Mouse (Mus musculus) hindbrain, embryonic 10.5 days (tissue): Measurements from ENCODE around the gene Zfp51. TPM values are rescaled to one million over a fixed set of nuclear protein-coding genes. Genes with fewer than 3 reads are reported as not detected.
"Not testable (repeated sequence)": the region's sequence is repeated elsewhere in the genome, so short reads cannot be mapped to it uniquely, and the experiment has no call there.

ENCODE experiments used
- DNase-seq: peaks from one replicate; pipeline ENCODE4 v3.0.0-alpha.2; 2017; ENCODE audit warnings: low spot score
- H3K27ac ChIP-seq: fragments of 300-500 bp; sonication (generic); 2 replicates; pipeline ENCODE4 v1.5.1; 2016; ENCODE audit warnings: mild to moderate bottlenecking, moderate library complexity
- H3K27me3 ChIP-seq: fragments of 300-500 bp; sonication (generic); 2 replicates; pipeline ENCODE4 v1.6.1; 2016; ENCODE audit warnings: mild to moderate bottlenecking; ENCODE audit not compliant: poor library complexity, insufficient read depth, severe bottlenecking
- H3K36me3 ChIP-seq: fragments of 300-500 bp; sonication (generic); 2 replicates; pipeline ENCODE4 v1.6.1; 2016; ENCODE audit warnings: mild to moderate bottlenecking, moderate library complexity
- H3K4me1 ChIP-seq: fragments of 300-500 bp; sonication (generic); replicated peaks from 2 replicates; pipeline ENCODE4 v1.6.1; 2016; ENCODE audit warnings: mild to moderate bottlenecking
- H3K4me3 ChIP-seq: fragments of 300-500 bp; sonication (generic); 2 replicates; pipeline ENCODE4 v1.5.1; 2016; ENCODE audit warnings: mild to moderate bottlenecking, moderate library complexity
- H3K9me3 ChIP-seq: fragments of 300-500 bp; sonication (generic); 2 replicates; pipeline ENCODE4 v1.6.1; 2016; ENCODE audit warnings: mild to moderate bottlenecking, moderate library complexity
- WGBS: fragments of 180-500 bp; shearing (Covaris S2); methylation state at CpG from one replicate; pipeline ENCODE4 v1.1.7; 2016; 5-methylcytosine and 5-hydroxymethylcytosine counted together
- polyA plus RNA-seq: library from polyadenylated mRNA; unstranded; fragments of >200 nt; fragmentation: Nextera tagmentation; extraction: Ambion mirVana; gene quantifications from 2 replicates; pipeline ENCODE4 v1.2.1, GENCODE M21; 2016

Zfp51 gene
- polyA plus RNA-seq = 11.6 and 14.9 TPM in 2 replicates

DNA sequence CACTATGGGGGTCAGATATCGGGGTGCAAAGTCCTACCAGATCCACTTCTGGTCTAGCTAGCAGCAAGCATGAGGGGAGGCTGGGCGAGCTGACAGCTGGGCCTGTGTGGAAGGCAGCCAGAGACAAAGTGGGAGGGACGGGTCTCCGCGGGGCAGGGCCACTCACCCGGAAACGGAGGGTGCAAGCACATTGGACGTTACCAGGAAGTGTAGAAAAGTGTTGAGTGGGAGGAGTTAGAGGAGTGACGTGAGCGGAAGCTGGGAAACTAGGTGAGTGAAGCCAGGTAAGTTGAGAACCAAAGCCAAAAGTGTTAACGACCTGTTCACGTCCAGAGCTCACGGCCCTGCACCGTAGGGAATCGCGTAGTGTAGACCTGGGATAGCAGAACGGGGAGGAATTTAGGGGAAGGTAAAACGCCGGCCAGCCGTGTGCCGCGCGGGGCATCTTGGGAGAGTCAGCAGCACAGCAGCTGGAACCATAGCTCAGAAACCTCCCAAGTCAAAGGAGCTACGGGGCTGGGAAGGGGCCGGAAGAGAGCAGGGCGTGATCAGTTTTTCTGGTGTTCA lies at the start of gene Zfp51:
Gene Zfp51 (plus strand): TSS at position 237 of the 567 bp plus-strand sequence.
- Histone ChIP-seq H3K9me3 (no peaks in the 10 kb centered on the region), H3K4me1 (peaks cover 7% of the 10 kb centered on the region), H3K27me3 (no peaks in the 10 kb centered on the region), H3K4me3 (peak within 1 kb of the TSS; percentile 63), H3K36me3 (peaks cover 5% of the 10 kb centered on the region; the same call in 1 of the 2 replicates), H3K27ac (peak within 1 kb of the TSS; percentile 87)
- peak; percentile 90 for DNase-seq
- under 1% methylated on average over 26 of the region's 26 CpGs for WGBS

- no peaks in the 10 kb centered on the region for H3K9me3 ChIP-seq
- no peaks in the 10 kb centered on the region for H3K27me3 ChIP-seq
- H3K4me1 ChIP-seq = peaks cover 7% of the 10 kb centered on the region
- WGBS = under 1% methylated on average over 22 of the region's 22 CpGs
- H3K27ac ChIP-seq = peak within 1 kb of the TSS; percentile 80
- DNase-seq = peak; percentile 62
- no peaks in the 10 kb centered on the region for H3K36me3 ChIP-seq
- peak within 1 kb of the TSS; percentile 63 for H3K4me3 ChIP-seq
Measured at GRCm38 (mm10) chr17:21422664-21423599, 27.2 kb upstream of the Zfp51 start, which contains the start of gene Zfp54. Gene Zfp54, plus strand, starts transcription at chr17:21423227.

DNA sequence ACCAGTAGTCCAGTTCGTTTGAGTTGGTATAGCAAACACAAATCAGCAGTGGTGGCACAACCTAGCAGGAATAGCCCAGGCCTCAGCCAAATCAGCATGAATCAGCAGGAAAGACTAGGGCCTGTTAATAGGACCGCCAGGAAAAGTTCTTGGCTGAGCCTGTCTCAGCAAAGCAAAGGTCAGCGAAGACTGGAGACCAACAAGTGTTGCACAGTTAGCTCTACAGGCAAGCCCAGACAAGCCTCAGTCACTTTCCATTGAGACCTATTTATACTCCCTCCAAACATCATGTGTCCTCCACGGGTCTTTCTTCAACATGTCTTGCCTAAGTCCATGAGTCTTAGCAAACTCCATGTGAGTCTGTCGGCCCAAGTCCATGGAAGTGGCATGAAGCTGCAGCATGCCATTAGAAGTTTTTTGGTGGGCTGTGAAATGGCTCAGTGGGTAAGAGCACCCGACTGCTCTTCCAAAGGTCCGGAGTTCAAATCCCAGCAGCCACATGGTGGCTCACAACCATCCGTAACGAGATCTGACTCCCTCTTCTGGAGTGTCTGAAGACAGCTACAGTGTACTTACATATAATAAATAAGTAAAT lies 11.3 kb upstream of the Zfp51 start:
- not testable (repeated sequence) for H3K27ac ChIP-seq, H3K4me1 ChIP-seq, H3K4me3 ChIP-seq, DNase-seq, H3K9me3 ChIP-seq, H3K27me3 ChIP-seq, H3K36me3 ChIP-seq
- WGBS = 86% methylated on average over 9 of the region's 9 CpGs

- 0% methylated on average over 3 of the region's 3 CpGs for WGBS
- H3K9me3 ChIP-seq = no peaks in the 10 kb centered on the region
- H3K27ac ChIP-seq = peak overlapping the region; percentile 87
- peak; percentile 56 for DNase-seq
- H3K4me3 ChIP-seq = peak overlapping the region; percentile 63
- peaks cover 5% of the 10 kb centered on the region; the same call in 1 of the 2 replicates for H3K36me3 ChIP-seq
- no peaks in the 10 kb centered on the region for H3K27me3 ChIP-seq
- peaks cover 7% of the 10 kb centered on the region for H3K4me1 ChIP-seq
Measured at GRCm38 (mm10) chr17:21449669-21450068, 505 bp upstream of the Zfp51 start.

DNA sequence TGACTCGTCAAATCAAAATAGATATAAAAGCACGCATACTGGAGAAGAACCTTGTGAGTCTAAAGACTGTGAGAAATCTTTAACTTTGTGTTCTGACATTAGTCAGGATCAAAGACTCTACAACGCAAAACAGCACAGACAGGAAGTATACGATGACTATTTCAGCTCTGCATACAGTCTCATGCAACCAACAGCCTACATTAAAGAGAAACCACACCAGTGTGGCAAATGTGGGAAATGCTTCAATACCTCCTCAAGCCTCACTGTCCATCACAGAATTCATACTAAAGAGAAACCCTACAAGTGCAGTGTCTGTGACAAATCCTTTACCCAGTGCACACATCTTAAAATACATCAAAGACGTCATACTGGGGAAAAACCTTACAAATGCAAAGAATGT lies 13.4 kb downstream of the Zfp51 start:
- no peaks in the 10 kb centered on the region for H3K9me3 ChIP-seq
- H3K36me3 ChIP-seq = peaks cover 67% of the 10 kb centered on the region
- H3K4me1 ChIP-seq = no peaks in the 10 kb centered on the region
- H3K27ac ChIP-seq = no peak overlapping the region
- WGBS = 88% methylated on average over 5 of the region's 5 CpGs
- no peak for DNase-seq
- no peaks in the 10 kb centered on the region for H3K27me3 ChIP-seq
- no peak overlapping the region for H3K4me3 ChIP-seq

DNA sequence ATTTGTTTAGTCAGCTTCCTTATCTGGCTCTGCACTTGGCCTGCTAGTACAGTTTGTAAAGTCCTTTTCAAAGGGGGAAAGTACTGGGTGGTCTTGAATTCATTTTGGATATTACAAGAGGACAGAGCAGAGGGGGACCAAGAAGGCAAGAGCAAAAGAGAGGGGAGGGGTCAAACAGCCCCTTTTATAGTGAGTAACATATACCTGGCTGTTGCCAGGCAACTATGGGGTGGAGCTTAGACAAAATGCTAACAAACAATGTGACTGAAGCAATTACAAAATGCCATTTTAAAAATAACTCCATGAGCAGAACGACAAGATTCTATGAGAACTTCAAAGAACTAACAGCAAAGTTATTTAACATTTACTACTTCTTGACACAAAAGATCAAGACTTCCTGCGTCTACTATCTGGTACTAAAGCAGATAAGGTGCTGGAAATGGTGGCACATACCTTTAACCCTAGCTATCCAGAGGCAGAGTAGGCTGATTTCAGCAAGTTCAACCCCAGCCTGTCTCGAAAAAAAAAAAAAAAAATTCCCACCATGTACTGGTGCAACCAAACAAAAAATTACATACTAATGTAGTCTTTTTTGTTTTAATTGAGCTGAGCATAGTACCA lies 22.0 kb downstream of the Zfp51 start:
- no peaks in the 10 kb centered on the region for H3K9me3 ChIP-seq
- no peak for DNase-seq
- H3K36me3 ChIP-seq = no peaks in the 10 kb centered on the region
- no peak overlapping the region for H3K27ac ChIP-seq
- WGBS = 81% methylated on average over 3 of the region's 3 CpGs
- no peak overlapping the region for H3K4me3 ChIP-seq
- peaks cover 15% of the 10 kb centered on the region for H3K4me1 ChIP-seq
- no peaks in the 10 kb centered on the region for H3K27me3 ChIP-seq

- H3K4me3 ChIP-seq = 0 out of 2 replicates have a peak overlapping the region, but pooled peaks have one; percentile 4
- no peak overlapping the region for H3K27ac ChIP-seq
- peaks cover 15% of the 10 kb centered on the region for H3K4me1 ChIP-seq
- DNase-seq = no peak
- no peaks in the 10 kb centered on the region for H3K9me3 ChIP-seq
- H3K36me3 ChIP-seq = no peaks in the 10 kb centered on the region
- 61% methylated on average over 2 of the region's 2 CpGs for WGBS
- no peaks in the 10 kb centered on the region for H3K27me3 ChIP-seq
Measured at GRCm38 (mm10) chr17:21472653-21473307, 22.6 kb downstream of the Zfp51 start.

DNA sequence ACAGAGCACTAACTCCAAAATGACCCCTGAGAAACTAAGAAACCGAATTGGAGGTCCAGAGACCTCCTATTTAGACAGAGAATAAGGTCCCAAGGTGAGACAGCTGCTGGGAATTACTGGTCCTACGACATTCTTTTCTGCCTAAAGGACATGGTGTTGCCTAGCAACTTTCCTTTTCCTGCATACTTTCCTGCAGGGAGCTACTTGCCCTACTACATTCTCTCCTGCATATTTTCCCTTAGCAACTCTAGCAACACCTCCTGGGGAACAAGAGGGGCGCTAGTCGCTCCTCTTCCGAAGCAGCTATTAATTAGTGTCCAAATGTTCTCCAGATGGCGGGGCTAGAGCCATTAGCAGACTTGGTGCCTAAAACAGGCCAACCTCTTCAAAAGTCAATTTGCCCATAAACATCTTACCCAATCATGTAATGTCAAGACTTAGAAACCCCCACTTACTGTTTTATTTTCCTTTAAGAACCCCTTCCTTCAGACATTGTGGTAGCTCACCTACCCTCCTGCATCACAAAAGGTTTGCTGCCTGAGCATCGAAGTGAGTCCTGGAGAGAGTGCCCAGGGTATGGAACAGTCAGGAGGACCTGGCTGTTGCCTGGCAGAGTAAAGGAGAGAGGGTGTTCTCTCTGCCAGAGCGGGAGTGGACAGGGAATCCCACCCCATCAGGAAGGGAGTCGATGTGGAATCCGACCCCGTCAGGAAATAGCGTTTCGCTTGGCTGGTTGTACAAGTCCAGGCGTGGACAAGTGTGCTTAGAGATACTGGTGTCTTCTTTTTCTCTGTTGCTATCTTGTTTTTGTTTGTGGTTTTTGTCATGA lies 23.4 kb downstream of the Zfp51 start:
- peak; percentile 30 for DNase-seq
- no peaks in the 10 kb centered on the region for H3K9me3 ChIP-seq
- WGBS = 26% methylated on average over 14 of the region's 14 CpGs
- peaks cover 15% of the 10 kb centered on the region for H3K4me1 ChIP-seq
- no peaks in the 10 kb centered on the region for H3K36me3 ChIP-seq
- H3K4me3 ChIP-seq = 0 out of 2 replicates have a peak overlapping the region, but pooled peaks have one; percentile 4
- H3K27ac ChIP-seq = 0 out of 2 replicates have a peak overlapping the region, but pooled peaks have one; percentile 53
- no peaks in the 10 kb centered on the region for H3K27me3 ChIP-seq

DNA sequence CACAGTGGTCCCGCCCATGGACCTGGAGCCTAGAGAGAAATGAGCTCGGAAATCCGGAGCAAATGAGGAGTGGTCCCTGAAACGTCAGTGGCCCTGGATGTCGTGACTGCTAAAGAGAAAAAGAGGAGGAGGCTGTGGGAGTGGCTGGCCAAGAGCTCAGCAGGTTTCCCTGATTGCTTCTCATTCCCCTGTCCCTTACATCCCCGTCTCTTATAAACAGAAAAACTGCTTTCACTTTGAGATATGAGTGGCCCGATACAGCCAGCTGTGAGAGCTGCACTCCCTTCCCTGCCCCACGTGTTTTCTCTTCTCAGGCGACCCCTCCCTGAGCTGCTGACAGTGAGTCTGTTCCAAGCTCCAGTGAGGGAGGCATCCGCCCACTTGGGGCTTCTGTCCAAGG lies 24.6 kb downstream of the Zfp51 start:
- DNase-seq, H3K27ac ChIP-seq, H3K27me3 ChIP-seq, H3K9me3 ChIP-seq, H3K4me3 ChIP-seq, H3K36me3 ChIP-seq: not testable (repeated sequence)
- WGBS = 31% methylated on average over 10 of the region's 10 CpGs
- H3K4me1 ChIP-seq = peaks cover 15% of the 10 kb centered on the region

GRCm38 (mm10) chr17:21475290-21475689 lies 25.1 kb downstream of the Zfp51 start:
- not testable (repeated sequence) for H3K27ac ChIP-seq, H3K4me3 ChIP-seq, H3K36me3 ChIP-seq, H3K27me3 ChIP-seq, DNase-seq, H3K9me3 ChIP-seq
- H3K4me1 ChIP-seq = peaks cover 15% of the 10 kb centered on the region
- WGBS = 96% methylated on average over 1 of the region's 1 CpGs

DNA sequence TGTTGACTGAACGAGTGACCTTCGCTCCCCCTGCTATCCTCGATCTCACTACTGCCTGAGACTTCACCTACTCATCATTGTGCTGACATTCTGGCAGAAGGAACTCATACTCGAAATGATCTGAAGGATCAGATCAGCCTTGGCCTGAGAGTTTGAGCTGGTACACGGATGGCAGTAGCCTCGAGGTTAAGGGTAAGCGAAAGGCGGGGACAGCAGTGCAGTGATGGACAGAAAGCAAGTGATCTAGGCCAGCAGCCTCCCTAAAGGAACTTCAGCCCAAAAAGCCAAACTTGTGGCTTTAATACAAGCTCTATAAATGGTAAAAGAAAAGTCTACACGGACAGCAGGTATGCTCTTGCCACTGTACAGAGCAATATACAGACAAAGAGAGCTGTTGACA lies 26.2 kb downstream of the Zfp51 start:
- DNase-seq, H3K9me3 ChIP-seq, H3K27me3 ChIP-seq, H3K36me3 ChIP-seq, H3K27ac ChIP-seq, H3K4me3 ChIP-seq: not testable (repeated sequence)
- WGBS = 94% methylated on average over 5 of the region's 9 CpGs
- peaks cover 15% of the 10 kb centered on the region for H3K4me1 ChIP-seq
